Mouse (Mus musculus) liver, postnatal 0 days (tissue): ENCODE measurements around the gene Osbpl3. TPM values are rescaled to one million over a fixed set of nuclear protein-coding genes. Genes with fewer than 3 reads are reported as not detected.

Experiments used
- ATAC-seq: fragments of 200-750 bp; cut with Nextera tagmentation; 2 replicates; pipeline ENCODE4 v1.8.0; 2017; ENCODE audit warnings: mild to moderate bottlenecking, moderate library complexity
- DNase-seq: peaks from one replicate; pipeline ENCODE4 v3.0.0-alpha.2; 2016
- H3K27ac ChIP-seq: fragments of 300-500 bp; sonication (generic); 2 replicates; pipeline ENCODE4 v1.5.1; 2014; ENCODE audit warnings: antibody characterized with exemption, moderate library complexity, mild to moderate bottlenecking, low read depth
- H3K27me3 ChIP-seq: fragments of 300-500 bp; sonication (generic); 2 replicates; pipeline ENCODE4 v1.6.1; 2014; ENCODE audit warnings: low read length, control low read depth, mixed read lengths; ENCODE audit not compliant: insufficient read depth
- H3K36me3 ChIP-seq: fragments of 300-500 bp; sonication (generic); replicated peaks from 2 replicates; pipeline ENCODE4 v1.6.1; 2014; ENCODE audit warnings: mild to moderate bottlenecking, control low read depth, low read length, moderate library complexity, mixed read lengths; ENCODE audit not compliant: insufficient read depth
- H3K4me1 ChIP-seq: fragments of 300-500 bp; sonication (generic); 2 replicates; pipeline ENCODE4 v1.6.1; 2014; ENCODE audit warnings: antibody characterized with exemption, mild to moderate bottlenecking, control low read depth; ENCODE audit not compliant: insufficient read depth
- H3K4me2 ChIP-seq: fragments of 300-500 bp; sonication (generic); 2 replicates; pipeline ENCODE4 v1.6.1; 2014; ENCODE audit warnings: low read depth, mild to moderate bottlenecking, low read length, moderate library complexity, mixed read lengths
- H3K4me3 ChIP-seq: fragments of 300-500 bp; sonication (generic); 2 replicates; pipeline ENCODE4 v1.5.1; 2014; ENCODE audit warnings: low read depth, low read length
- H3K9ac ChIP-seq: fragments of 300-500 bp; sonication (generic); replicated peaks from 2 replicates; pipeline ENCODE4 v1.6.1; 2014; ENCODE audit warnings: mild to moderate bottlenecking, moderate library complexity
- H3K9me3 ChIP-seq: fragments of 300-500 bp; sonication (generic); 2 replicates; pipeline ENCODE4 v1.6.1; 2016; ENCODE audit warnings: mild to moderate bottlenecking, control low read depth, low read length, mixed read lengths
- CTCF ChIP-seq: sonication (generic); IDR thresholded peaks from 2 replicates; pipeline ENCODE4 v1.5.1; 2016; ENCODE audit warnings: antibody characterized with exemption, low read depth
- EP300 ChIP-seq: IDR thresholded peaks from 2 replicates; pipeline ENCODE4 v1.6.1; 2016; ENCODE audit warnings: antibody characterized with exemption, low read depth, mild to moderate bottlenecking
- WGBS: fragments of 180-500 bp; shearing (Covaris S2); extraction: QIAGEN DNeasy Blood & Tissue Kit; methylation state at CpG from one replicate; pipeline ENCODE4 v1.1.7; 2014; ENCODE audit not compliant: insufficient replicate concordance; 5-methylcytosine and 5-hydroxymethylcytosine counted together
- polyA plus RNA-seq: library from polyadenylated mRNA; unstranded; fragments of >200 nt; fragmentation: Nextera tagmentation; extraction: Ambion mirVana; gene quantifications from 2 replicates; pipeline ENCODE4 v1.2.1, GENCODE M21; 2015

Osbpl3 gene
- polyA plus RNA-seq, 1 experiment from 2014 or later, result 0.96 TPM

GRCm38 (mm10) chr6:50368502-50369292 lies 87.3 kb downstream of the Osbpl3 start:
- Histone ChIP-seq H3K4me2 (no peak overlapping the region), H3K4me3 (no peak overlapping the region), H3K4me1 (no peaks in the 10 kb centered on the region), H3K9ac (no peak overlapping the region), H3K36me3 (no peaks in the 10 kb centered on the region), H3K27me3 (no peaks in the 10 kb centered on the region), H3K27ac (no peak overlapping the region), H3K9me3 (no peaks in the 10 kb centered on the region)
- 87% methylated on average over 8 of the region's 8 CpGs for WGBS
- no peak for ATAC-seq
- no peak for DNase-seq
- TF ChIP-seq EP300, result no peak
- TF ChIP-seq CTCF, result no peak

- Histone ChIP-seq H3K4me2 (no peak overlapping the region), H3K4me1 (no peaks in the 10 kb centered on the region), H3K27me3 (no peaks in the 10 kb centered on the region), H3K36me3 (no peaks in the 10 kb centered on the region), H3K4me3 (no peak overlapping the region), H3K27ac (no peak overlapping the region), H3K9ac (no peak overlapping the region), H3K9me3 (no peaks in the 10 kb centered on the region)
- 80% methylated on average over 5 of the region's 5 CpGs for WGBS
- no peak for TF ChIP-seq CTCF
- TF ChIP-seq EP300, result no peak
- DNase-seq, result no peak
- no peak for ATAC-seq
Measured at GRCm38 (mm10) chr6:50367836-50368235, 88.2 kb downstream of the Osbpl3 start.

GRCm38 (mm10) chr6:50366724-50367123 lies 89.3 kb downstream of the Osbpl3 start:
- Histone ChIP-seq H3K4me1 (no peaks in the 10 kb centered on the region), H3K27ac (no peak overlapping the region), H3K9ac (no peak overlapping the region), H3K36me3 (no peaks in the 10 kb centered on the region), H3K4me3 (no peak overlapping the region), H3K9me3 (no peaks in the 10 kb centered on the region), H3K27me3 (no peaks in the 10 kb centered on the region), H3K4me2 (no peak overlapping the region)
- no peak for TF ChIP-seq CTCF
- WGBS, result 57% methylated on average over 5 of the region's 5 CpGs
- ATAC-seq, result no peak
- DNase-seq, result no peak

- 77% methylated on average over 7 of the region's 7 CpGs for WGBS
- Histone ChIP-seq H3K4me2 (no peak overlapping the region), H3K4me3 (no peak overlapping the region), H3K4me1 (no peaks in the 10 kb centered on the region), H3K9ac (no peak overlapping the region), H3K9me3 (no peaks in the 10 kb centered on the region), H3K27me3 (no peaks in the 10 kb centered on the region), H3K27ac (no peak overlapping the region), H3K36me3 (no peaks in the 10 kb centered on the region)
- TF ChIP-seq EP300 (no peak), CTCF (no peak)
- no peak for DNase-seq
- ATAC-seq, result no peak
Measured at GRCm38 (mm10) chr6:50366319-50366718, 89.7 kb downstream of the Osbpl3 start.

GRCm38 (mm10) chr6:50364364-50364763 lies 91.6 kb downstream of the Osbpl3 start:
- DNase-seq (no peak), ATAC-seq (no peak)

GRCm38 (mm10) chr6:50363385-50363784 lies 92.6 kb downstream of the Osbpl3 start:
- Histone ChIP-seq H3K9me3 (no peaks in the 10 kb centered on the region), H3K4me2 (no peak overlapping the region), H3K4me1 (no peaks in the 10 kb centered on the region), H3K27ac (no peak overlapping the region), H3K27me3 (no peaks in the 10 kb centered on the region), H3K9ac (no peak overlapping the region), H3K4me3 (no peak overlapping the region), H3K36me3 (no peaks in the 10 kb centered on the region)
- WGBS, result 57% methylated on average over 5 of the region's 5 CpGs
- no peak for TF ChIP-seq EP300
- no peak for TF ChIP-seq CTCF
- DNase-seq (no peak), ATAC-seq (no peak)

More at GRCm38 (mm10) chr6:50364364-50364763, 91.6 kb downstream of the Osbpl3 start:
- no peaks in the 10 kb centered on the region for H3K9me3 ChIP-seq
- H3K27ac ChIP-seq, result no peak overlapping the region
- H3K4me1 ChIP-seq, result no peaks in the 10 kb centered on the region
- WGBS, result 80% methylated on average over 8 of the region's 8 CpGs
- no peak overlapping the region for H3K9ac ChIP-seq
- H3K4me2 ChIP-seq, result no peak overlapping the region
- no peaks in the 10 kb centered on the region for H3K27me3 ChIP-seq
- no peaks in the 10 kb centered on the region for H3K36me3 ChIP-seq
- TF ChIP-seq CTCF (no peak), EP300 (no peak)
- no peak overlapping the region for H3K4me3 ChIP-seq
